Mouse (Mus musculus) cerebellum, adult 2 months (tissue): Measurements from ENCODE around the gene Sarnp. TPM values are rescaled to one million over a fixed set of nuclear protein-coding genes. Genes with fewer than 3 reads are reported as not detected.

Experiments used
- DNase-seq, 2 experiments: peaks; one replicate each; pipeline ENCODE4 v3.0.0; 2021
- H3K27ac ChIP-seq: fragments of 200-500 bp; 2 replicates; pipeline ENCODE4 v1.5.1; 2012; ENCODE audit warnings: low read length, control low read depth, inconsistent platforms; ENCODE audit not compliant: insufficient read depth
- H3K27me3 ChIP-seq: fragments of 200-500 bp; 2 replicates; pipeline ENCODE4 v1.6.1; 2012; ENCODE audit warnings: inconsistent platforms, mild to moderate bottlenecking, low read length, moderate library complexity; ENCODE audit not compliant: control insufficient read depth, insufficient read depth
- H3K4me1 ChIP-seq: fragments of 200-500 bp; 2 replicates; pipeline ENCODE4 v1.6.1; 2011; ENCODE audit warnings: low read length; ENCODE audit not compliant: control insufficient read depth, insufficient read depth
- H3K4me3 ChIP-seq: fragments of 200-500 bp; replicated peaks from 2 replicates; pipeline ENCODE3; 2011; ENCODE audit warnings: mild to moderate bottlenecking, low read depth, low read length, control low read depth; ENCODE audit not compliant: insufficient read depth
- CTCF ChIP-seq: fragments of 200-500 bp; IDR thresholded peaks from 2 replicates; pipeline ENCODE4 v1.5.1; 2011; ENCODE audit warnings: low read depth, mild to moderate bottlenecking, control low read depth, low read length, moderate library complexity, borderline replicate concordance; ENCODE audit not compliant: insufficient read depth
- POLR2A ChIP-seq: fragments of 200-500 bp; IDR thresholded peaks from 2 replicates; pipeline ENCODE4 v1.6.1; 2011; ENCODE audit warnings: low read length, control low read depth, borderline replicate concordance; ENCODE audit not compliant: insufficient read depth
- WGBS: fragments of 180-500 bp; shearing (Covaris S2); methylation state at CpG from one replicate; pipeline ENCODE4 v1.1.7; 2018; 5-methylcytosine and 5-hydroxymethylcytosine counted together
- polyA plus RNA-seq: library from polyadenylated mRNA; depleted of rRNA; stranded (reverse); fragments of >200 nt; gene quantifications from 2 replicates; pipeline ENCODE4 v1.2.3, GENCODE M21; 2012

Gene Sarnp
- polyA plus RNA-seq, 1 experiment: 60.2 TPM

GRCm38 (mm10) chr10:128908778-128909448, 91.8 kb downstream of the Sarnp start:
- peak overlapping the region; percentile 41; the same call in 1 of the 2 replicates for H3K27ac ChIP-seq
- no peaks in the 10 kb centered on the region for H3K27me3 ChIP-seq
- peaks cover 5% of the 10 kb centered on the region for H3K4me1 ChIP-seq
- no peak for DNase-seq
- TF ChIP-seq POLR2A (no peak), CTCF (no peak)
- 81% methylated on average over 13 of the region's 13 CpGs for WGBS
- peak overlapping the region; percentile 60 for H3K4me3 ChIP-seq

GRCm38 (mm10) chr10:128909567-128910028, 92.5 kb downstream of the Sarnp start:
- peak overlapping the region; percentile 41; the same call in 1 of the 2 replicates for H3K27ac ChIP-seq
- H3K4me3 ChIP-seq: peak overlapping the region; percentile 60
- peaks cover 5% of the 10 kb centered on the region for H3K4me1 ChIP-seq
- H3K27me3 ChIP-seq: no peaks in the 10 kb centered on the region
- TF ChIP-seq POLR2A (no peak), CTCF (no peak)
- 1% methylated on average over 39 of the region's 41 CpGs for WGBS
- peak; percentile 64 to 71 for DNase-seq

- Histone ChIP-seq H3K4me3 (peak overlapping the region; percentile 60), H3K27ac (no peak overlapping the region; the same call in 1 of the 2 replicates), H3K4me1 (peaks cover 5% of the 10 kb centered on the region), H3K27me3 (no peaks in the 10 kb centered on the region)
- 2% methylated on average over 46 of the region's 66 CpGs for WGBS
- no peak for TF ChIP-seq CTCF
- TF ChIP-seq POLR2A: no peak
- no peak for DNase-seq
Measured at GRCm38 (mm10) chr10:128910066-128910841, 93.1 kb downstream of the Sarnp start.

GRCm38 (mm10) chr10:128911430-128911829, 94.3 kb downstream of the Sarnp start:
- no peak overlapping the region for H3K27ac ChIP-seq
- H3K27me3 ChIP-seq: no peaks in the 10 kb centered on the region
- TF ChIP-seq POLR2A (no peak), CTCF (no peak)
- no peak for DNase-seq
- H3K4me1 ChIP-seq: peaks cover 5% of the 10 kb centered on the region
- H3K4me3 ChIP-seq: no peak overlapping the region
- WGBS: 73% methylated on average over 6 of the region's 6 CpGs

GRCm38 (mm10) chr10:128912268-128912667, 95.1 kb downstream of the Sarnp start:
- peaks cover 10% of the 10 kb centered on the region for H3K4me1 ChIP-seq
- no peaks in the 10 kb centered on the region for H3K27me3 ChIP-seq
- TF ChIP-seq CTCF (no peak), POLR2A (no peak)
- WGBS: 72% methylated on average over 4 of the region's 4 CpGs
- H3K4me3 ChIP-seq: no peak overlapping the region
- no peak overlapping the region for H3K27ac ChIP-seq
- DNase-seq: no peak

GRCm38 (mm10) chr10:128912791-128913190, 95.7 kb downstream of the Sarnp start:
- no peak for TF ChIP-seq POLR2A
- no peak for TF ChIP-seq CTCF
- DNase-seq: no peak
- Histone ChIP-seq H3K27me3 (no peaks in the 10 kb centered on the region), H3K4me3 (no peak overlapping the region), H3K4me1 (peaks cover 15% of the 10 kb centered on the region), H3K27ac (no peak overlapping the region)
- 45% methylated on average over 4 of the region's 4 CpGs for WGBS

- Histone ChIP-seq H3K27me3 (no peaks in the 10 kb centered on the region), H3K4me3 (no peak overlapping the region), H3K27ac (no peak overlapping the region), H3K4me1 (peaks cover 19% of the 10 kb centered on the region)
- peak; percentile 88 to 95 for DNase-seq
- 3% methylated on average over 5 of the region's 5 CpGs for WGBS
- no peak for TF ChIP-seq POLR2A
- peak; percentile 96 for TF ChIP-seq CTCF
Measured at GRCm38 (mm10) chr10:128913219-128913618, 96.1 kb downstream of the Sarnp start.

GRCm38 (mm10) chr10:128913696-128914095, 96.6 kb downstream of the Sarnp start:
- H3K4me1 ChIP-seq: peaks cover 22% of the 10 kb centered on the region
- 23% methylated on average over 12 of the region's 12 CpGs for WGBS
- no peak overlapping the region for H3K4me3 ChIP-seq
- H3K27me3 ChIP-seq: no peaks in the 10 kb centered on the region
- TF ChIP-seq POLR2A: no peak
- no peak for TF ChIP-seq CTCF
- peak in 1 of 2 experiments; percentile 35 for DNase-seq
- no peak overlapping the region for H3K27ac ChIP-seq

- WGBS: 90% methylated on average over 2 of the region's 2 CpGs
- peak in 1 of 2 experiments; percentile 6 for DNase-seq
- Histone ChIP-seq H3K4me1 (peaks cover 38% of the 10 kb centered on the region), H3K4me3 (no peak overlapping the region), H3K27ac (no peak overlapping the region), H3K27me3 (no peaks in the 10 kb centered on the region)
- TF ChIP-seq POLR2A (no peak), CTCF (no peak)
Measured at GRCm38 (mm10) chr10:128915550-128915949, 98.4 kb downstream of the Sarnp start.
